Mouse (Mus musculus) limb, embryonic 15.5 days (tissue): Measurements from ENCODE around the gene Lamtor3. TPM values are rescaled to one million over a fixed set of nuclear protein-coding genes. Genes with fewer than 3 reads are reported as not detected.
A peak's percentile ranks its signal among the peaks of the same experiment; 100 is the strongest.
"Not testable (repeated sequence)": the region's sequence is repeated elsewhere in the genome, so short reads cannot be mapped to it uniquely, and the experiment has no call there.

Source experiments
- ATAC-seq: fragments of 200-750 bp; cut with Nextera tagmentation; 2 replicates; pipeline ENCODE4 v1.8.0; 2017; ENCODE audit warnings: low read depth, moderate TSS enrichment; ENCODE audit not compliant: insufficient number of reproducible peaks, low FRiP score, low TSS enrichment
- H3K27ac ChIP-seq: fragments of 300-500 bp; sonication (generic); 2 replicates; pipeline ENCODE4 v1.5.1; 2015; ENCODE audit warnings: moderate library complexity, mild to moderate bottlenecking, inconsistent platforms
- H3K27me3 ChIP-seq: fragments of 300-500 bp; sonication (generic); 2 replicates; pipeline ENCODE4 v1.6.1; 2015; ENCODE audit warnings: inconsistent platforms
- H3K36me3 ChIP-seq: fragments of 300-500 bp; sonication (generic); 2 replicates; pipeline ENCODE4 v1.6.1; 2015; ENCODE audit warnings: inconsistent platforms
- H3K4me1 ChIP-seq: fragments of 300-500 bp; sonication (generic); 2 replicates; pipeline ENCODE4 v1.6.1; 2015; ENCODE audit warnings: inconsistent platforms
- H3K4me2 ChIP-seq: fragments of 300-500 bp; sonication (generic); 2 replicates; pipeline ENCODE4 v1.6.1; 2015; ENCODE audit warnings: mild to moderate bottlenecking, inconsistent platforms
- H3K4me3 ChIP-seq: fragments of 300-500 bp; sonication (generic); 2 replicates; pipeline ENCODE4 v1.5.1; 2015; ENCODE audit warnings: mild to moderate bottlenecking, inconsistent platforms
- H3K9ac ChIP-seq: fragments of 300-500 bp; sonication (generic); 2 replicates; pipeline ENCODE4 v1.6.1; 2015; ENCODE audit warnings: inconsistent platforms
- H3K9me3 ChIP-seq: fragments of 300-500 bp; sonication (generic); 2 replicates; pipeline ENCODE4 v1.6.1; 2016; ENCODE audit warnings: inconsistent platforms
- WGBS: fragments of 180-500 bp; shearing (Covaris S2); methylation state at CpG from one replicate; pipeline ENCODE4 v1.1.7; 2015; 5-methylcytosine and 5-hydroxymethylcytosine counted together
- polyA plus RNA-seq: library from polyadenylated mRNA; unstranded; fragments of >200 nt; fragmentation: Nextera tagmentation; extraction: Ambion mirVana; gene quantifications from 2 replicates; pipeline ENCODE4 v1.2.1, GENCODE M21; 2015

The Lamtor3 gene
- polyA plus RNA-seq, 1 experiment from 2014 or later: 116 TPM

DNA sequence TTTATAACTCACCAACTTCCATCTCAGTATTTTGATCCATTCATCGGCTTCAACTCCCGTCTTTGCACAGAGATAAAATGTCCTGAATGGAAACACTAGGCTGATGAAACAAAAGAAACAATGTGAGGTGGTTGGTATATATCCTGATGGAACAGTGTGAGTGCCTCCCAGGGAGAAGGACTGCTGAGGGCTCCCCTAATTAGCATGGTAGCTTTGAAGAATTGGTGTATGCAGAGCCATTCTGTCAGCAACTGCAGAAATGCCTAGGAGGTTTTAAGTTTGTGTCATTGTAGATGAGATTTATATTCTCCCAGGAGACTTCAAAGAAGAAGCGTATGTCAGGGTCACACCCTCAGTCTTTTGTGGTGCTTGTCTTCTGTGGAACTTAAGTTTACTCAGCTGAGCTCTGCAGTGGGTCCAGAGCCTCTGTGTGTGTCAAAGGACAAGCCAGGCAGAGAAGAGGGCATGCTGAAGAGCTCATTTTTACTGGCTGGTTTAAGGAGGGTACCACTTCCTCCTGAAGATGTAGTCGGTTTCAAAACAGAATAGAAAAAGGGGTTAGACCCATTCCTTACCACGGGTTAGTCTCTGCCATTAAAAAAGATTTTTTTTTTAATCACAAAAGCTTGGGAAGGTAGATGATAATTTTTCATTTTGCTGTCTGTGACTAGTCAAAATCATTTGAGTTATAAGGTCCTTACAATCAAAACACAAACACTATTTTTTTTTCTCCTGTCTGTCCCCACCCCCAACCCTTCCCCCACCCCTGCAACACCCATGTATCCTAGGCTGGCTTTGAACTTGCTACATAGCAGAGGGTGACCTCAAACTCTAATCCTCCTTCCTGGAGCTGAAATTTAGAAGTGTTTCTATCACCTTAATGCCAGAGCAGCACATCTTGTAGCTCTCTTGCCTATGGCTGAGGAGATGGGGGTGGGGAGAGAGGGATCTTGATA lies 17.5 kb downstream of the Lamtor3 start:
- Histone ChIP-seq H3K4me1 (no peaks in the 10 kb centered on the region), H3K36me3 (peaks cover 15% of the 10 kb centered on the region), H3K4me3 (no peak overlapping the region), H3K9me3 (no peaks in the 10 kb centered on the region), H3K9ac (no peak overlapping the region), H3K27ac (no peak overlapping the region), H3K4me2 (no peak overlapping the region), H3K27me3 (no peaks in the 10 kb centered on the region)
- no peak for ATAC-seq
- WGBS: 54% methylated on average over 5 of the region's 5 CpGs

DNA sequence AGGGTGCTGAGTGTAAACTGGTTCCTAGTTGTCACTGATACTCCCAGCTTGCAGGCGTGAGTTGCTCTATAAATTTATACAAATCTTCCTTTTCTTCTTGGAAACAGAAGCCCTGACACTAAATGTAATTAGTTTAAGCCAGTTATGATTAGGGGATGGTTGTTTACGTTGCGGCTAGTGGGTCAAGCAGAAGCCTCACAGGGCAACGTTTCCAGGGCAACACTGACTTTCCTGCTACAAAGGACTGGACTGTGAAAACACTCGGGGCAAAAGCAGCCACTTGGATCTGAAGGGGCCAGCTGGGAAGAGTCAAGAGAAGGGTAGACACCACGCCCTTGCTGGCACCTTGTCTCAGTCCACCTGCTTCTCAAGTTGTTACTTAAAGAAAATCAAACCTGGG lies 18.2 kb downstream of the Lamtor3 start:
- 51% methylated on average over 6 of the region's 6 CpGs for WGBS
- H3K4me3 ChIP-seq: no peak overlapping the region
- H3K36me3 ChIP-seq: peaks cover 10% of the 10 kb centered on the region
- no peaks in the 10 kb centered on the region for H3K4me1 ChIP-seq
- no peak overlapping the region for H3K27ac ChIP-seq
- no peaks in the 10 kb centered on the region for H3K27me3 ChIP-seq
- no peak overlapping the region for H3K4me2 ChIP-seq
- ATAC-seq: no peak
- no peak overlapping the region for H3K9ac ChIP-seq
- H3K9me3 ChIP-seq: no peaks in the 10 kb centered on the region

DNA sequence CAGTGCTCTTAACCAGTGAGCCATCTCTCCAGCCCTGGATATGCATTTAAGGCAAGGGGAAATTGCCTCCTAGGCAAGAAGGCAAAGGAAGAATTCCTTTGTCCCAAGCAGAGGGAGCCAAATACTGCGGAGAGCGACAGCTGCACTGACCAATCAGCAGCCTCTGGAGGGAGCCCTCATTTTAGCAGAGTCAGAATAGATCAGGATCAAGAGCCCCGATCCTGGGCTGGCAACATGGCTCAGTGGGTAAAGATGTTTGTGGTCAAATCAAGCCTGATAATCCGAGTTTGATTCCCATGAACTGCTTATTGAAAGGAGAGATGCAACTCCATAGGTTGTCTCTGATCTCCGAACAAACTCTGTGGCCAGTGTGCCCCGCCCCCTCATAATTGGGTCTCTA lies 20.3 kb downstream of the Lamtor3 start:
- H3K4me3 ChIP-seq: peak overlapping the region; percentile 12; the same call in 1 of the 2 replicates
- no peaks in the 10 kb centered on the region for H3K9me3 ChIP-seq
- no peaks in the 10 kb centered on the region for H3K36me3 ChIP-seq
- no peak overlapping the region for H3K9ac ChIP-seq
- ATAC-seq: 0 out of 2 replicates have a peak, but pooled peaks have one; percentile 35
- H3K27me3 ChIP-seq: no peaks in the 10 kb centered on the region
- H3K4me2 ChIP-seq: no peak overlapping the region
- no peak overlapping the region for H3K27ac ChIP-seq
- 36% methylated on average over 6 of the region's 6 CpGs for WGBS
- no peaks in the 10 kb centered on the region for H3K4me1 ChIP-seq

DNA sequence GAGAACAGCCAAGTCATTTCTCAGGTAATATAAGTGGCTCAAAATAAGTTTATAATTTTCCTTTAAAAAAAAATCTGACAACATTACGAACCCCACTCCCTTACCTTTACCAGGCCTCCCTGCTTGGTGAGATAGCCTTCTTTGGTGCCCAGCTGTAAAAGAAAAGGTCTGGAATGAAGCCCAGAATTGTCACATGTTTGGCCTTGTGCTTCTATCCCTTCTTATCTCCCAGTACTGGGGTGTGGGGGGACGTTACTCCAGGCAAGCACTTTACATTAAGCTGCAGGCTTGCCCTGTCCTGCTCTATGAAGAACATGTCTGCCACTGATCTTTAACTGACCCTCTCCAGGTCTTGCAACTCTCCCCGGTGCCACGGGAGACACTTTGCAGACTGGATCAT lies 22.5 kb downstream of the Lamtor3 start:
- Histone ChIP-seq H3K27me3 (no peaks in the 10 kb centered on the region), H3K4me2 (no peak overlapping the region), H3K4me3 (no peak overlapping the region), H3K4me1 (no peaks in the 10 kb centered on the region), H3K9me3 (no peaks in the 10 kb centered on the region), H3K27ac (no peak overlapping the region), H3K36me3 (no peaks in the 10 kb centered on the region), H3K9ac (no peak overlapping the region)
- 60% methylated on average over 4 of the region's 4 CpGs for WGBS
- ATAC-seq: no peak

DNA sequence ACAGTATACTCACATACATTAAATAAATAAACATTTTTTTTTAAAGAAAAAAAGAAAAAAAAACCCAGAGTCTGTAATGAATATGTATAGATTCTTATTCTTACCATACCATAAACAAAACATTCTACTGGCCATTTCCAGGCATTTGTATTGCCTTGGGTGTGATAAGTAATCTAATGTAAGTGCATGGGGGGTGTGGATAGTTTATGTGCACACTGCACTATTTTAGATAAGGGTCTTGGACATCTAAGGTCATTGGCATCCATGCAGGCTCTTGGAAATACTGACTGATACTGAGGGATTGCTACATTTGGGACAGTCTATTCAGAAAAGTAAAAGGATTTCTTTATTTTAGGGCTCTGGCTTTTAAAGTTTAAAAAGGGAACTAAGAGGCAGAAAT lies 23.2 kb downstream of the Lamtor3 start:
- Histone ChIP-seq H3K27me3 (no peaks in the 10 kb centered on the region), H3K27ac (no peak overlapping the region), H3K4me1 (no peaks in the 10 kb centered on the region), H3K9ac (no peak overlapping the region), H3K9me3 (no peaks in the 10 kb centered on the region), H3K4me3 (no peak overlapping the region), H3K36me3 (no peaks in the 10 kb centered on the region), H3K4me2 (no peak overlapping the region)
- no peak for ATAC-seq

DNA sequence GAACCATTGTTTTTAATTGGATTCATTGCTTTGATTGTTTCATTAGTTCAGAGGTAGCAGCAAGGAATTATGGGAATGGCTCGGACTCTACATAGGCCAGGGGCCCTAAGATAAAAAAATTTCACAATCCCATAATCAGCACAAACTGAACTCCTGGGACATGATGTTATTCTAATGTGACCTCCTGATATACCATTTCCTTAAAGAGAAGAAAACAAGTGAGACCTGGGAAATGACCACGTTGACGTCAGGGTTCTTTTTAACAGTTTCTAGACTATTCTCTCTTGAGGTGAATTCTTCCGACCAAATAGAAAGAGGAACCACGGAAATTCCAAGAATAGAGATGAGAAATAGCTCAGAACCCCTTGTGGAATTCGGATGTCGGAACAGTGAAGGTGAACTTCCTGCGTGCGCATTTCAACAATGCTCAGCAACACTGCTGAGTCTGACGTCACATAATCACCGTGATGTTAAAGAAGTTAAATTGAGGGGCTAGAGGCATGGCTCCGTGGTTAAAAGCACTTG lies 23.9 kb downstream of the Lamtor3 start:
- no peak overlapping the region for H3K9ac ChIP-seq
- H3K4me2 ChIP-seq: no peak overlapping the region
- no peak overlapping the region for H3K27ac ChIP-seq
- H3K36me3 ChIP-seq: no peaks in the 10 kb centered on the region
- no peaks in the 10 kb centered on the region for H3K4me1 ChIP-seq
- WGBS: 86% methylated on average over 12 of the region's 12 CpGs
- no peak for ATAC-seq
- H3K4me3 ChIP-seq: no peak overlapping the region
- H3K9me3 ChIP-seq: no peaks in the 10 kb centered on the region
- no peaks in the 10 kb centered on the region for H3K27me3 ChIP-seq

DNA sequence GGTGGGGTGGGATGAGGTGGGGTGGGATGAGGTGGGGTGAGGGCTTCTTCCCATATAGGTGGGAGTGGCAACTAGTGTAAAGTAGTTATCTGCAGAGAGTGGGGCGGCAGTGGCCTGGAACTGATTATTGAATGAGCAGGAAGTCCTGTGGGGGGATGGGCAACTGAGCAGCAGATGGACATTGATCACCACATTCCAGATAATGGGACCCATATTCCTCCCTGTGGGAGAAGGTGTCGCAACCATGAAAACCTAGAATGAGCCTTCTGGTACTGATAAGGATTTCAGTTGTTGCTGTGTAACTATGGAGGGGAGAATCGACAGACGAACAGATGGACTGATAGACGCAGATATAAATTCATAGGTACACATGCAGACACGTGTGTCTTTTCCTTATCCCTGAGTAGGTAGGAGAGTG lies 25.4 kb downstream of the Lamtor3 start:
- WGBS: 63% methylated on average over 6 of the region's 6 CpGs

DNA sequence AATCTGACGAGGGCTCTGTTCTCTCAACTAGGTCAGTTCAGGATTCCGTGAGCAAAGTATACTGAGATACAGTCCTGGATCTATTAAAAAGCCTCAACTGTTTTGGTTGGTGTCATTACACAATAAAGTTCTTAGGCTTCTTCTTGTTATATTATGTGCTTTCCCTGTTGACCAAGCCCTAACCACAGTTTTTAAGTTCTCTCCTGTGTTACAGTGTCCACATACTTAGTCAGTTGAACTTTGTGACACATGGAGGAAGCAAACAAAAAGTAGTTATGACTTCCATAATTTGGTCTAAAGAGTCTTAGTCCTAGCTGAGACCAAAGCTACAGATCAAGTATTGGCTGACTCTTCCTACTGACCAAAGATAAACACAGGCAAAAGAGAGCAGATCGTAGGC lies 28.5 kb downstream of the Lamtor3 start:
- Histone ChIP-seq H3K4me3 (no peak overlapping the region), H3K27ac (no peak overlapping the region), H3K9me3 (no peaks in the 10 kb centered on the region), H3K27me3 (no peaks in the 10 kb centered on the region), H3K9ac (no peak overlapping the region), H3K4me2 (no peak overlapping the region), H3K4me1 (0 out of 2 replicates have a peak, but pooled peaks cover under 1% of the 10 kb centered on the region), H3K36me3 (no peaks in the 10 kb centered on the region)
- 88% methylated on average over 3 of the region's 3 CpGs for WGBS
- no peak for ATAC-seq

More for the DNA sequence above, 25.4 kb downstream of the Lamtor3 start:
- H3K4me1 ChIP-seq: no peaks in the 10 kb centered on the region
- ATAC-seq: no peak
- no peaks in the 10 kb centered on the region for H3K9me3 ChIP-seq
- no peak overlapping the region for H3K9ac ChIP-seq
- no peak overlapping the region for H3K27ac ChIP-seq
- H3K4me2 ChIP-seq: no peak overlapping the region
- H3K36me3 ChIP-seq: no peaks in the 10 kb centered on the region
- H3K4me3 ChIP-seq: no peak overlapping the region
- H3K27me3 ChIP-seq: no peaks in the 10 kb centered on the region

DNA sequence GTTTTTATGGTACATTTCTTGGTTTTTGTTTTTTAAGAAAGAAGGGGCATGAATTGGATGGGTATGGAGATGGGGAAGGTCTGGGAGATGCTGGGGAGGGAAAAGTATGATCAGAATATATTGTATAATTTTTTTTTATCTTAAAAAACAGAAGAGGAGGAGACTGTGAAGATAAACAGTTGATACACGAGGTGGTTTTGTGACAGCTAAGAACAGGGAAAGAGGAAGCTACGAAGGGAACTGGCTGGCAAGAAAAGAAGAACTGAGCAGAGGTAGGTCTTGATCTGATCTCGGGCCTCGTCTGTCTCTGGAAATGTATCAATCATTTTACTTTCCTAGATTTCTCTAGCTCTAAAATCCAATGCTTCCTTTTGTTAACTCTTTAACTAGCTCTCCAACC lies 29.2 kb downstream of the Lamtor3 start:
- Histone ChIP-seq H3K36me3 (no peaks in the 10 kb centered on the region), H3K9me3 (no peaks in the 10 kb centered on the region), H3K27me3 (no peaks in the 10 kb centered on the region), H3K9ac (no peak overlapping the region), H3K27ac (no peak overlapping the region), H3K4me3 (no peak overlapping the region), H3K4me2 (no peak overlapping the region), H3K4me1 (0 out of 2 replicates have a peak, but pooled peaks cover 7% of the 10 kb centered on the region)
- ATAC-seq: no peak
- WGBS: 86% methylated on average over 4 of the region's 4 CpGs

DNA sequence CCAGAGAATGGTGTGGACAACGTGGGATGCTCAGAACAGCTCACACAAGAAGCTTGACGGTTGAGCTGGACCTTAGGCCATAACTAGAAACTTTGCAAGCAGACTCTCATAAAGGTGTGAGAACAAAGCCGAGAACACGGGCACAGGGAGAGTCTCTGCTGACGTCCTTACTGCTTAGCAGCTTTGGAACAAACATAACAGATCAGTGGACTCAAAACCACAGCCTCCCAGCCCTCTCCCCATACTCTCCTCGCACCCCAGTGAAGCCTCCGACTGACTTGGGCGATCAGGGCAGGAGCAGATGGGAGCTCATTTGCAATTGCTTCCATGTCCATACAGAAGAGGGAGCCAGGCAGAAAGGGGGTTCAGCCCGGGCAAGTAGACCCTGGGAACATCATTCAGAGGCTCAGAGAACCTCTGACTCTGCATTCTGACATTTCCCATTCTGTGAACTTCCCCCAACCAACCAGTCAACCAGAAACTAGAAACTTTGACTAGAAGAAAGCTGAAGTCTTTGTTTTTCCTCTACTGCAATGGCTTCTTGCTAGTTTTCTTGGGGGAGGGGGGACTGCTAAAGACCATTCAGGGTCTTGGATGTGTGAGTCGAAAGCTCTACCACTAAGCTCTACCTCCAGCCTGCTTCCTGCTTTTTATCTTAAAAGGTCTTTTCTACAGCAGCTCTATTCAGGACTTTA lies 32.0 kb downstream of the Lamtor3 start:
- no peak for ATAC-seq
- Histone ChIP-seq H3K4me1 (peaks cover 10% of the 10 kb centered on the region; the same call in 1 of the 2 replicates), H3K9ac (no peak overlapping the region), H3K4me2 (no peak overlapping the region), H3K9me3 (no peaks in the 10 kb centered on the region), H3K4me3 (no peak overlapping the region), H3K27me3 (no peaks in the 10 kb centered on the region), H3K36me3 (no peaks in the 10 kb centered on the region), H3K27ac (no peak overlapping the region)
- 77% methylated on average over 10 of the region's 10 CpGs for WGBS

DNA sequence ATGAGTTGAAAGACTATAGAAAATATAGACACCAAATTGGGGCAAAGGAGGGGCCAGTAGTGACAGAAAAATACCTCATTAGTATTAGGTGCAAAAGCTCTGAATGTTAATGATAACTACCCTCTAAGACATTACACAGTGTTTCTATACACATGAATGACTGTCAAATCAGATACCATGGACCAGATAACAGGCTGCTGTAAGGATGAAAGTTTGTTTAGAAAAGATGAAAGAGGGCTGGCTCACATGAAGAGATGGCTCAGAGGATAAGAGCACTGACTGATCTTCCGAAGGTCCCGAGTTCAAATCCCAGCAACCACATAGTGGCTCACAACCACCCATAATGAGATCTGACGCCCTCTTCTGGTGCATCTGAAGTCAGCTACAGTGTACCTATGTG lies 33.0 kb downstream of the Lamtor3 start:
- H3K4me1 ChIP-seq: peaks cover 15% of the 10 kb centered on the region
- H3K9ac ChIP-seq, H3K27me3 ChIP-seq, H3K27ac ChIP-seq, H3K9me3 ChIP-seq, H3K4me3 ChIP-seq, ATAC-seq, H3K4me2 ChIP-seq, H3K36me3 ChIP-seq: not testable (repeated sequence)
- WGBS: 94% methylated on average over 3 of the region's 3 CpGs

DNA sequence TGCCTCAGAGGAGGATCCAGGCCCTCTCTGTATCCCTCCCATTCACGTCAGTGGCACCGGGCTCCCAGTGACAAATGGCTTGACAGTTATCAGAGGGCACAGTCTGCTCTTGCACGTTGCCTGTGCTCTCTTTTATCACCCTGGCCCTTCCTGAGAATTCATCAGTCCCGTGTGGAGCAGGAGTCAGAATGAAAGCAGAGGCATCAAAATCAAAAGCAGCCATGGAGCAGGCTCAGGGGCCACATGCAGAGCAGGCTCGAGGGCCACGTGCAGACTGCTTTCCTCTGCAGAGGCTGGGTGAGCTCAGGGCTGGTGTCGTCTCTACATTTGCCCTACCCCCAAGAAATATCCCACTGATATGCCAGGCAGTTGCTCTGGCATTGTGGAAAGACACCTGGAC lies 33.5 kb downstream of the Lamtor3 start:
- Histone ChIP-seq H3K27ac (peak overlapping the region; percentile 43; the same call in 1 of the 2 replicates), H3K9ac (no peak overlapping the region), H3K4me3 (no peak overlapping the region), H3K4me2 (no peak overlapping the region), H3K9me3 (no peaks in the 10 kb centered on the region), H3K36me3 (no peaks in the 10 kb centered on the region), H3K4me1 (peaks cover 15% of the 10 kb centered on the region), H3K27me3 (no peaks in the 10 kb centered on the region)
- ATAC-seq: no peak
- 23% methylated on average over 7 of the region's 7 CpGs for WGBS
